Mouse (Mus musculus) urinary bladder, postnatal 36 days (tissue): ENCODE results near the gene Nfatc3.
"Not testable (repeated sequence)": the region's sequence is repeated elsewhere in the genome, so short reads cannot be mapped to it uniquely, and the experiment has no call there.

Experiments
- DNase-seq, 2 experiments: peaks; one replicate each; pipeline ENCODE4 v3.0.0; 2022; ENCODE audit warnings: low spot score in 2 of 2, mixed read lengths in 1 of 2

Nfatc3 gene

DNA sequence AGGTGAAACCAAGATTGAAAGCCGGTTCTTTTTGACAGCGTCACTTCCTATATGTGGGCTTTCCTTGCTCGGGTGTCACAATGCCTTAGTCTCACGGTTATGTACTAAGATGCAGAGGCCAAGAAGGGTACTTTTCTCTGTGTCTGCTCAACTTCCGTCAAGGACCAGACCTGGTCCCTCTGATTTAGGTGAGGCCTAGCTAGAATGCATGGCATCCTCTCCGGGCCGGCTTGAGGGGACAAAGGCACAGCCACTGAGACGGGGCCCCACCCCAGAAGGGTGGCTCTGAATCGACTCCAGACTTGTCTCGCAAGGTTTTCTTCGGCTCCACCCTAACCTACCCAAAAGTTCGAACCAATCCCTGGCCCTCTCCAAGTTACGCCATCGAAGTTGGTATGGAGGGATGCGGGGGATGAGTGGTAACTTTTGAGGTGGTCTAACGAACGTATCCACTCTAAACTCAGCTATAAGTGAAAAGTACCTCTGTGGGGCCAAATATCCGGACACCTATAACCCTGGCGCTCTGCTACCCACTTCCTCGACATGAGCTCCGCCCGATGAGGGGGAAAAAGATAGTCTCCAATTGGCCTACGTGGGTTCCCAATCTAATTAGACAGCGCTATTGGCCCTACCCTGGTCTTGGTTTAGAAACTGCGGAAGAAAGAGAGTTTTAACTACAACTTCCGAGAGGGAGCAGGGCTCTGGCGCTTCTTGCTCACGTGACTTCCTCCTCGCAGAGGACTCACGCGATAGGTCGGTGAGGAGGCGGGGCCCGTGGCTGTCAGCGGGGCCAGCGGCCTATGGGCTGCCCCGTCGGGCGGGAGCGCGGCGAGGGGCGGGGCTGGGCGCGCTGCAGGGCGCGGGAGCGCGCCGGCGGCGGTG lies at the start of gene Nfatc3:
Gene Nfatc3, plus strand, starts transcription at position 110 of the 882 bp plus-strand sequence.
- peak; percentile 88 to 95 for DNase-seq

DNA sequence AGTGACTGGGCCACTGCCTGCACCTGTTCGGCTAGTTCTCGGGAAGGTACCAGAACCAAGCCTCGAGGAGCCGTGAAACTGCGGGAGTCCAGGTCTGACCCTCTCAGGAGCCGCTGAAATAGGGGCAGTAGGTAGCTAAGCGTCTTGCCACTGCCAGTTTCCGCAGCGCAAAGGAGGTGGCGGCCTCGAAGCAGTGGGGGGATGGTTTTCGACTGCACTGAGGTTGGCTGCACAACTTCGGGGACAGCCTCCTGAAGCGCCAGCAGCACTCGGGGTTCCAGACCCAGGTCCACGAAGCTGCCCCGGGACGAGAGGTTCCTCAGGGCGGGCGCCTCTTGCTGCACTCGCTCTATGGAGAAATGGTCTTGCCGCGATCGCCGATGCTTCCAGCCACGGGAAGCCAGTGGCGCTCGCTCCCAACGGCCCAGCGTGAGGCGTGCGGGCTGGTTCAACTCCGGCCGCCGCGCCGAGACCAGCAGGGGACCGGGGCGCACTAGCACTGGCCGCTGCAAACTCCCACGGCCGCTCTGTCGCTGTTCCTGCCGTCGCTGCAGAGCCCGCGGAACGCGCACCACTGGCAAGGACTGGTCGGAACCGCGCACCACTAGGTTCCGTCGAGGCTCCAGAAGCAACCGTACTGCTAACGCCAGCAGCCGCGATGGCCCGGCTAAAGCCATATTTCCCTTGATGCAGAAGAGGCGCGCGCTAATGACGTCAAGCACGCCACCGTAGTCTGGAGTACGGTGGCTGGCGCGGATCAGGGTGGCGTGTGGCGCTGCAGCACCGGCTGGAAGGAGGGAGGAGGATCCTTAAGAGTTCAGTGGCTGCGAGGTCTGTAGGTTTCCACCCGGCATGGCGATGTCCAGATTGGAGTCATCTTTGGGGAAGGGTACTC lies 47.6 kb upstream of the Nfatc3 start:
- peak; percentile 86 to 90 for DNase-seq

DNA sequence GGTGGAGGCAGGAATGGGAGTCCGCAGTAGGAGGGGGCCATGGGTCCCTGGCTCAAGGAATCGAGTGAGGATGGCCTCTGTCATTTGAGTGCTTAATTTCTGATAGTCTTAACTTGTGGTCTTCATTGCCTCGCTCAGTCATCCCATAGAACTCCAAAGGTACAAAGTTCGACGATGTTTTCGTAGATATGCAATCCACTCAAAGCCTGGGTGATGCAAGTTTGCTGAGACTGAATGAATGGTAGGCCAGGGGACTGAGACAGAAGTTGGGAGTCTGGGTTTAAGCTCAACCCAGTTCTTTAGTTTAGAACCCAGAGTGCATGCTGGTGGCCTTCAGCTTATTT lies 47.0 kb upstream of the Nfatc3 start, which contains the start of gene Ddx28:
Gene Ddx28, minus strand, starts transcription at position 240 of the 344 bp plus-strand sequence.
- DNase-seq = no peak

DNA sequence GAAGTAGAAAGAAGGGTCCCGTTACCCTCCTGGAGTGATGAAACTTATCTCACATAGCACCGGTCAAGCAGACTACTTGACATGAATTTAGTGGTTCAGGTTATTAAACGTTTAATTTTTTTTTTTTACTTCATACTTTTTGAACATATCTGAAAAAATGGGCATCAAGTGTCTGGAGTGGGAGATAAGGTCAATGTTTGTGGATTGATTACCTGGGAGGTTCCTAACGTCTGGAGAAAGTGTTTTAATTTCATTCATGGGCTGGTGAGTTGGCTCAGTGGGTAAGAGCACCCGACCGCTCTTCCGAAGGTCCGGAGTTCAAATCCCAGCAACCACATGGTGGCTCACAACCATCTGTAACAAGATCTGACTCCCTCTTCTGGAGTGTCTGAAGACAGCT lies 46.4 kb upstream of the Nfatc3 start:
- not testable (repeated sequence) for DNase-seq

DNA sequence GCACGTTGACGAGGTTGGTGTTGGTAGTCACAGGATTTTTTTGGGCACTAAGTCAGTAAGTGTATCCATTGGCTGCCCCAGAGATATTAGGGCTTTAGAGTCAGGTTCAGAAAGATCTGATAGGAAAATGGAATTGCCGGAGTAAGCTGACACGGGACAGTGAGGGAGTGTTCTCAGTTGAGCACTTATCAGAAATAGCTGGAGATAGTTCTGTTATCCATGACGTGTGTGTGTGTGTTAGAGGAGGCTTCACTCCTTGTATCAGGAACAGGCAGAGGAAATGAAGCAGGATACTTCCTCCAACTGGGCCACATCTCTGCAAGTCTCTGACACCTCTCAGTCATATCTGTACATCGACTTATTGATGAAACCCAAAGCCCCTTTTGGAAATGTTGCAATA lies 42.4 kb upstream of the Nfatc3 start:
- DNase-seq = no peak

DNA sequence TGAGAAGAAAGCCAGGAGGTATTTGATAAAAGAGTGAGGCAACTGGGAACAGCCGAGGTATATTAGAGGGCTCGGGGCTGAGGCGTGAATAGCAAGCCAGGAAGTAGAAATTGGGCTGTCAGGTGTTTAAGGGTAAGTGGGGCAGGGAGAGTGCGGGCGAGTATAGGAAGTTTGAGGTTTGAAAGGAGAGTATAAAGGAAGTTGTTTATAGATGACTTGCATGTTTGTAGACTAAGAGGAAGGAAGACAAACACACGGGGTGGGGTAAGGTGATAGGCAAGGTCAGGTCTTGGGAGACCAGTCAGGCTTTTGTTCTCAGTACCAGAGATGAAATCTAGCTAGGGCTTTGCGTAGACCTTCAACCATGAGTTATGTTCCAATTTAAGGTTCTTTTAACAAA lies 41.5 kb upstream of the Nfatc3 start:
- no peak for DNase-seq

DNA sequence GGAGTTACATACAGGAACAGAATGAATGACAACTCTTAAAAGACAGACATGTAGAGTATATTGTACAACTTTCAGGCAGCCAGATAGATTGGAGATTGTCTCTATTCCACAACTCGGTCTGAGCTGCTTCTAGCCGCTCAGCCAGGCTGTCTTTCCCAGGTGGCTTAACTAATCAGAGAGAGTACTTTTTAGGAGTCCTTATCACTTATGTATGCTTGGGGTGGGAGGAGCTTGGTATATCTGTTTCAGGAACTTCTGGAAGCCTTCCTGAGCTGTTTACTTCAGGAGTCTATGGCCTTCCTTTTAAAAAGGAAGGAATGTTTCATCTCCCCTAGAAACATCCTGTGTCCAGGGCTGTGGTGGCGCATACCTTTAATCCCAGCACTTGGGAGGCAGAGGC lies 40.6 kb upstream of the Nfatc3 start:
- no peak for DNase-seq

DNA sequence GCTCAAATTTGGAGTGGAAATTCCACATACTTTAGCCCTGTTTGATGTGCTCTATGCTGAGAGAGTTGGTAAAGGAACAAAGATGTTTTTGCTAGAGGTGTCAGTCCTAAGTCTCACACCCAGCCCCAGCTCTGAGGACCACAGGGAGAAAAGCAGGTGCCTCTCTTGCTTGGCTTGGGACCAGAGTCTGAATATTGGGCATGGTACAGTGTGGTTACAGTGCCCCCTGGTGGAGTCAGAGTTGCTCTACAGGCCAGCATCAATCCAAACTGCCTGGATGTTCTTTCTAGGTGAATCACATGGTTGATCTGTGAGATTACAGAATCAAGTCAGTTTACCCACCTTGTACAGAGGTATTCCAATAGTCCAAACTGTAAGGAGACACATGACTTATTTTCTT lies 36.2 kb upstream of the Nfatc3 start:
- peak; percentile 66 to 69 for DNase-seq

DNA sequence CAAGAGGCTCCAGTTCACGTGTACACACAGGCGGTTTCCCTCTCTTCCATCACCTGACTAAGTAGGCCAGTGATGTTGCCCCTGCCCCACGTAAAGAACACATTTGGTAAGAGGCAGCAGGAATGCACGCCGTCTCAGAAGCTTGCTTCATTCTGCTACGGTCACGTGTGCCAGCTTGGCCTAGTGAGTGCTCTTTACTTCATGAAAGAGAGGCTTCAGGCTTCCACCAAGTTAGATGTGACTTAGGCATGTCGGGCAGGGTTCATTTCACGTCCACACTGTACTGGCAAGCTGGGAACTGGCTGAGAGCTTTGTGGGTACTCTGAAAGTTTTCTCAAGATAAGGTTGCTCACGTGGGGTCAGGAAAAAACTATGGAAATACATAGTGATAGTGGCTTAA lies 19.9 kb upstream of the Nfatc3 start:
- DNase-seq = no peak

DNA sequence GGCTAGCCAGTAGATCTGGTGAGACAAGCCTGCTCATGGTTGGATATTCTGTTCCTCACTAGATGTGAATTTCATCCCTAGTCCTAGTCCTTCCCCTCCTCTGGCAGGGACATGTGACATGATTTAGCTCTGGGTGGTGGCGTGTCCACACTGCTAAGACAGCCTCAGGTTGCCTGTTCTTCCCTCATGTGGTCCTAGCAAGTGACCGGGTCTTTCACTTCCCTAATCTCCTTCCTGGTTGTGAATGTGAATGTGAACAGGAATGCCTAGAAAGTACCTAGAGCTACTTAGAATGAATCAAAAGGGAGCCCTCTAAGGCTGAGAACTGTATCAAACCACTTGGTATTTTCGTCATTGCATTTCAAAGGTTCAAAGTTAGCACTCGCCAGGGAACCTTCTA lies 19.0 kb upstream of the Nfatc3 start:
- DNase-seq = no peak

DNA sequence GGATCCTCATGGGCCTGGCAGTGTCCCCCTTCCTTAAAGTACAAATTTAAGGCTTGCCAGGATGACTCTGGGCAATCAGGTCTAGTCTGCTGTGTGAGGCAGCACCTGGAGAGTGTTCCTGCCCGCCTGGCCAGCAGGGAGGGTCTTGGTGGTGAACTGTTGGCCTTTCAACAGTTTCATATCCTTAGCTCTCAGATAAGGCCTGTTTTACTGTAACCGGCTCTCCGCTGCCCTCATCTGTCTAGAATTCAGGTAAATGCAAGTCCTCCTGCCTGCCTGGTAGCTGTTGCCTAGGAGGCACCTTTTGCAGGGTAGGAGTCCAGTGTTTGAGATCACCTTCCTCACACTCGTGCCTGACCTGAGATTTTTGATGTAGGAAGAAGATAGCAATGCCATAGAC lies 18.4 kb upstream of the Nfatc3 start:
- no peak for DNase-seq

DNA sequence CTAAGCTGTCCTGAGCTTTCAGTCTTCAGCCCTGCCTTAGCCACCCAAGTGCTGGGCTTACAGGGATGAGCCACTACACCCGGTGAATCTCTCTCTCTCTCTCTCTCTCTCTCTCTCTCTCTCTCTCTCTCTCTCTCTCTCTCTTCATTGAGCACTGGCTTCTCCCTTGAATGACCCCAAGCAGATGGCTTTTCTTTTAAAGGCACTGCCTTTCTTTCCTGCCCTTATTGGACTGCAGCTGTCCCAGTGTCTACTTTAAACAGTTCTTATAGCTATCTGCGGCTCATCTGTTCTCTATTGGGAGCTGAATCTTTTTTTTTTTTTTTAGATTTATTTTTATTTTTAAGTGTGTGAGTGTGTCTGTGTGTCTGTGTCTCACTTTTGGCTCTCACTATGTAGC lies 15.6 kb upstream of the Nfatc3 start:
- DNase-seq = no peak

DNA sequence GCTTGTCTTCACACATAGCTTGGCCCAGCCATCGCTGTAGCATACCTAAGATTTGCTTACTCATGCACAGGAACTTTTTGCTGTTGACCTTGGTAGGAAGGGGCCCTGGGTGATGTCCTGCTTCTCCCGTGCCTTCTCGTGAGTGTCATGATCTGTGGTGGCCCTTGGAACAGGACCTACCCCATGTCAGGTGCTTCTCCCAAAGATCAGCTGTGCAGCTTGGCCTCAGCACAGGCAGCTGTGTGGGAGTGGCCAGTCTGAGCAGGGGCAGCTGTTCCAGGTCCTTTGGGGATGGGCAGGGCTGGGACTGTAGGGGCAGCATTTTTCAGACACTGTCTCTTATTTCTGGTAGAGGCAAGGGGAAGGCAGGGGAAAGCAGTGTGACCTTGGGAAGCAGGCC lies 14.5 kb upstream of the Nfatc3 start:
- no peak for DNase-seq

DNA sequence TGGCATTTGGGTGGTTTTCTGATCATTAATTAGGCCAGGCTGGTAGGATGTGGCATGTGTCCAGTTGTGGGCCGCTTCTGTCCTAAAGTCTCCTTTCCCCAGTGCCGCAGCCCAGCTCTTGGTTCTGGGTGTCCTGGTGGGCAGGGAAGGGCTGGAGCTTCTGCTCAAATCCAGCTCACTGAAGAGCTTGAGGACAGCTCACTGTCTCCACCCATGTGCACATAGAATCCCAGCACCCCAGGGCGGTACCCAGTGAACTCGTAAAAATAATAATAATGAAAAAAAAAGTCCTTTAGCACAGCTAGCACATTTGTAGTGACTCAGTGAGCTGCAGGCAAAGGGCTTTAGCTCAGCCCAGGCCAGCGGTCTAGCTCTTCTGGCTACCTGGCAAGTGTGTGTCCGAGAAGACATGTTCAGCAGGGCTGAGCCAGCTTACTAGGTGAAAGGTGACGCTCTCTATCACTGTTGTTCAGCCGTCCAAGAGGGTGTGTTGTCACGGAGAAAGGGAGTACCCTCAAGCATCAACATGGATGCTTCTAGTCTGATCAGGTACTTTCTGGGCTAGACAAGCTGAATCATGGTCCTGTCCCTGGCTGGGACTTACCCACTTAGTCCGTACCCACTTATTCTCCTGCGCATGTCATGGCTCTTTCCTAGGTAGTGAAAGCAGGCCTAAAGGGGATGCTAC lies 11.6 kb upstream of the Nfatc3 start:
- no peak for DNase-seq

DNA sequence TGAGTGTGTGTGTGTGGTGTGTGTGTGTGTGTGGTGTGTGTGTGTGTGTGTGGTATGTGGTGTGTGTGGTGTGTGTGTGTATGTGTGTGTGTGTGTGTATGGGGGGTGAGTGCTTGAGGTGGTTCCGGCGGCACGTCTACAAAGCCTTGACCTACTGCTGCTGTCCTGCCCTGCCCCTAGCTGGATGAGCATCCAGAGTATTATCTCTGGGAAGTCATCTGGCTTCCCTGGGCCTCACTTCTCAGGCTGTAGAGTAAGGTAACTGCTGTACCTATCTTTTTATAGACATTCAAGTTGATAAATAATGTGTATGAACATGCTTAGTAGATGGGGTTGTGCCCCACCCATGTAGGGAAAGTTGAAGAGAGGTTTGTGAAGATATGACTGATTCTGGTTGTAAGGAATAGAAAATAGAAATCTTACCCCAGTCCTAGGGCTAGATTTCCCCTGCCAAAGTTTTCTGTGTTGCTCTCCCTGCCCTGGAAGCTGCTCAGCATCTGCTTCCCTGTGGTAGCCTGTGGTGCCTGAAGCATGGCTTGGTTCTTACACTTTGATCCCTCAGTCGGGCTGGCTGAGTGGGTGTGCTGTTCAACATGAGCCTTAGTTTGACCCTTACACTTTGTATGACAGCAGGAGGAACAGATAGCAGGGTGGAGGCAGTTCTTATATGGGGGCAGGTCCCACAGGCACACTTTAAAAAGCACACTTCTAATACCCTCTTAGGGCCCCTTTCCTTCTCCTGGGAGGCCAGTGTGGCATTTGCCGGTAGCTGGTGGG lies 10.6 kb upstream of the Nfatc3 start:
- DNase-seq = no peak

DNA sequence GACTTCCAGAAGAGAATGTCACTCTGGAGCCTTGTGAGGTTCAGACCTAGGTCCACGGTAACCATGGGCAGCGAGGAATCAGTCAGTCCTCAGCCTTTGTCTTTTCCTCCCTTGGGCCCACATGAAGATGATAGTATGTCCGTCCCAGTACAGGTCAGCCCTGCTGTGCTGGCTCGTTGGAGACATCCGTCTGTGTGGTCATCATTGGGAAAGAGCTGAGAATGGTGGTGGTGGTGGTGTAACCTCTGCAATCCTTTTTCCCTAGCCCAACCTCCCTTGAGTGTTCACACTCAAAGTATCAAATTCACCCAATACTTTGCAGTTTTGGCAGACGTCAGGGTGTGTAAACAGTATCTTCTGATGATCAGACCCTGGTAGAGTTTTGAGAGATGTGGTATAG lies 8.8 kb upstream of the Nfatc3 start:
- DNase-seq = no peak

DNA sequence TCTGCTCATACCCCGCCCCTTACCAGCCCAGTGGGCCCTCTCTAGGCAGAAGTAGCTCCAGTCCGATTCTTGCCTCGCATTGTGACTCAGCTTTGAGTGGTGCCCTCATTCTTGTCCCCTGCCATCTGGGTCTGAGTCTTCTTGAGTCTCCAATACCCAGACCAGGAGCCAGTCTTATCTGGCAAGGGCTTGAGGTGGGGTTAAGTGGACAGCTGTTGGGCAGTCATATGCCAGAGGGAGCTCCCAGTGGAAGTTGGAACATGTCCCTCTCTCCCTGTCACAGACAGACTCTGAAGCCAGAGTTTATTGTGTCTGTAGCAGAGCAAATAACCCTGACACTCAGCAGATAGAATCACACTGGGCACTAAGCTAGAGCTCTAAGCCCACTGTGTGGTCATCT lies 7.6 kb upstream of the Nfatc3 start:
- no peak for DNase-seq

DNA sequence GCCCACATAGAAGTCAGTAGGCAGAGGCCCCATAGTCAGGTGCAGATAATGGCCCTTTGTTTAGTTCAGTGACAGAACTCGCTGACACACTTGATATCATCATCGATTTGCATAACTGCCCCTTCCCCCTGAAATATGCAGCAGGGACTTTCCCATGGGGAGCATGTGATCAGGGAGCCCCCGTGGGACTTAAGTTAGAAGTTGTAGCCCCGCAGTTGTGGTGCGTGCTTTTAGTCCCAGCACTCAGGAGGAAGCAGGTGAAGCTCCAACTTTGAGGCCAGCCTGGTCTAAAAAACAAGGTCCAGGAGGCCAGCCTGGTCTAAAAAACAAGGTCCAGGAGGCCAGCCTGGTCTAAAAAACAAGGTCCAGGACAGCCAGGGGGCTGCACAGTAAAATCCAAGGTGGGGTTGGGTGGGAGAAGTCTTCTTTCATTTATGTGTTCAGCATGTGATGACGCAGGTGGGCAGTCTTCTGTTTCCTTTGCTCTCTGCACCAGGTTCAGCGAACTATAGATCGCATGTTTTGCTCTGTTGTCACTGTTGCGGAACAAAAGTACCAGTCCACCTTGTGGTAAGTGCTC lies 6.0 kb upstream of the Nfatc3 start:
- DNase-seq = no peak

DNA sequence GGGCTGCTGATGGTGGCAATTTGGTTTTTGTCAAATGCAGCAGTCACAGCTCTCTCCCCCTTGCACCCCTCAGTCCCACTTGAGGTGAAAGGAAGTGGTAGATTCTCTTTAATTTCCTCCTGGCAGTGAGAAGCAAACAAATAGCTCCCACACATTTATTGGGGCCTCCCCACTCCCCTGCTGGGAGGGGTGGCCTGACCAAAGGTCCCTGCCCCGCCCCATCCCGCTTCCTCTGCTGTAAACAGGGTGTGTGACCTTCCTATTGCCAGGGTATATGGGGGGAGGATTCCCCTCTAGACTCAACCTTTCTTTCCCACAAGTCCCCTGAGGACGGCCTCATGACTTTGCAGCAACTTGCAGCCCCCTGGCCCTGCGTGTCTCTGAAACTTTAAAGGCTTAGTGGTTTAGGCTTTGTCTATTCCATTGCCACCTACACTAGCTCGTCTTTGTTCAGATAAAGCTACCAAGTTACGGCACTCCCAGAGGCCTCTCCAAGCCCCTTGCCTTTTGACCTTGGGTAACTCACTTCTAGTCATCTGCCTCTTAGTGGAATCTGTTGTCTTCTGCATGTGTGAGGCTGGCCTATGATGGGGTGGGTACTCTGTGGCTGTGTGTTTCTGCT lies 4.3 kb upstream of the Nfatc3 start:
- no peak for DNase-seq

DNA sequence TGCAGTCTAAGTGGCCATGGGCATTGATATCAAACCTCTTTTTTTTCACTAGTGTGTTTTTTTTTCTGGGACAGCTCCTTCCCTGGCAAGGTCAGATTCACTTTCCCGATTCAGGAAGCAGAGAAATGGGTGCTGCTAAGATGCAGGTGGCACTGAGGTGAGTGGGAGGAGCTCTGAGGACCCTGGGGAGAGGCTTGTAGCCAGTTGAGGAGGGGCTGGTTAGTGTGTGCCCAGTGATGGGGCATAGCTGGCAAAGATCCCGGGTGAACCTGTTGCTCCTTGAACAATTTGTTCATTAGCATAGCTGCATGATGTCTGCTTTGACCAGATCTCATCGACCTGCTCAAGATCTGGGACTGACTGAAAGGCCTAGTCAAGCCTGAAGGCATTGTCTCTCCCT lies 3.6 kb upstream of the Nfatc3 start:
- DNase-seq = no peak
